Mouse (Mus musculus): ENCODE data around the gene Wrb. TPM values are rescaled to one million over a fixed set of nuclear protein-coding genes. Genes with fewer than 3 reads are reported as not detected.

The Wrb gene
- polyA plus RNA-seq (2017; shearing (Covaris generic)): 9.7 TPM

DNA sequence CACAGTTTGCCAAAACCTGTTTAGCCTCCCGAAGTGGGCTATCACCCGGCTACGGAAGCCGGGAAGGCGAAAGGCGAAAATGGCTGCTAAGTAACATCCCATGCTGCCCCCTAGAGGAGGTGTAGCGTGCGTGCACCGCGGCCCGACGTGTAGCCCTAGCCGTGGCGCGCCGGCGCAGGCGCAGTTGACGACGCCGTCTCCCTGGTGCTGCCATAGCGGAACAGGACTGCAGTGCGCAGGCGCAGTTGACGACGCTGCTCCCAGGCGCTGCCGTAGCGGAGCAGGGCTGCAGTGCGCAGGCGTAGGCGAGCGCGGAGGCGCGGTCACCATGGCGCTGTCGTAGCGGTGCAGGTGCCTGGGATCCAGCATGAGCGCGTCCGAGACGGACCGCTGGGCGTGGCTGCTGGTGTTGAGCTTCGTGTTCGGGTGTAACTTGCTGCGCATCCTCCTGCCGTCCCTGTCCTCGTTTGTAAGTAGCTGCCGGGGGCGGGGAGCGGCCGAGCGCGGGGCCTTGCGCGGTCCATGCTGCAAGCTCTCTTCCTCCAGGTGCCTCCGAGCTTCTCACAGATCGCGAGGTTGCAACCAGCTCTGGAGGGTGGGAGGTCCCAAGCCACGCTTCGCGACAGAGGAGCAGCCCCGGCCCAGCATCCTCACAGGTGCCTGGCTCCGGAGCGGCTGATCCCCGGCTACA lies at the start of gene Wrb:
Wrb (plus strand) TSS at position 298 of the 691 bp plus-strand sequence.

DNA sequence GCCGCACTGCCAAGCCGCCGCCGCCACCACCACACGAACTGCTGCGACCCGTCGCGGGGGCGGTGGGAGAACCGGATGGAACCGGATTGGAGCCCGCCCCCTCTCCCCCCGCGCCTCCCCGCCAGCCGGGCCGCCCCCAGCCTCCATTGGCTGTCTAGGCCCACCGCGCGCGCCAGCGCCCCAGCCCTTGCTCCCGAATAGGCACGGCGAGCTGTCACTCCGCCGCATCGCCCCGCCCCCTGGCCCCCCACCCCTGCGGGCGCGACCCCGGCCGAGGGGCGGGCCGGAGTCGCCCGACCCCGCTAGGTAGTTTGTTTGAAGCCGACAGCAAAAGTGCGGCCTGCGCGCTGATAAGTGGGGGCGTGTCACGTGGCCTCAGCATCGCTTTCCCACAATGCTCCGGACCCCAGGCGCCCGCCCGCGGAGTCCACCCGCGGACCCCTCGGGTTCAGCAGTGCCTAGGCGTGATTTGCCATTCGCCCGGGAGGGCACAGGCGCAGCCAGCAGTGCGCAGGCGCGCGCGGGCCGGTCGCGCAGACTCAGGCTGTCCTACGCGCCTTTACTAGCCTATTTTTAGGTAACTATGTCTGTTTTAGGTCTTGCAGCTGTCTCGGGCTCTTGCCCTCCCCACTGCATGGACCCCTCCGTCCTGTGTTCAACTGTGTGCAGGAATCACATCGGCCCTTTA lies 17.4 kb upstream of the Wrb start, which contains the start of gene Hmgn1:
Hmgn1 (minus strand) TSS at position 73 of the 688 bp plus-strand sequence.

DNA sequence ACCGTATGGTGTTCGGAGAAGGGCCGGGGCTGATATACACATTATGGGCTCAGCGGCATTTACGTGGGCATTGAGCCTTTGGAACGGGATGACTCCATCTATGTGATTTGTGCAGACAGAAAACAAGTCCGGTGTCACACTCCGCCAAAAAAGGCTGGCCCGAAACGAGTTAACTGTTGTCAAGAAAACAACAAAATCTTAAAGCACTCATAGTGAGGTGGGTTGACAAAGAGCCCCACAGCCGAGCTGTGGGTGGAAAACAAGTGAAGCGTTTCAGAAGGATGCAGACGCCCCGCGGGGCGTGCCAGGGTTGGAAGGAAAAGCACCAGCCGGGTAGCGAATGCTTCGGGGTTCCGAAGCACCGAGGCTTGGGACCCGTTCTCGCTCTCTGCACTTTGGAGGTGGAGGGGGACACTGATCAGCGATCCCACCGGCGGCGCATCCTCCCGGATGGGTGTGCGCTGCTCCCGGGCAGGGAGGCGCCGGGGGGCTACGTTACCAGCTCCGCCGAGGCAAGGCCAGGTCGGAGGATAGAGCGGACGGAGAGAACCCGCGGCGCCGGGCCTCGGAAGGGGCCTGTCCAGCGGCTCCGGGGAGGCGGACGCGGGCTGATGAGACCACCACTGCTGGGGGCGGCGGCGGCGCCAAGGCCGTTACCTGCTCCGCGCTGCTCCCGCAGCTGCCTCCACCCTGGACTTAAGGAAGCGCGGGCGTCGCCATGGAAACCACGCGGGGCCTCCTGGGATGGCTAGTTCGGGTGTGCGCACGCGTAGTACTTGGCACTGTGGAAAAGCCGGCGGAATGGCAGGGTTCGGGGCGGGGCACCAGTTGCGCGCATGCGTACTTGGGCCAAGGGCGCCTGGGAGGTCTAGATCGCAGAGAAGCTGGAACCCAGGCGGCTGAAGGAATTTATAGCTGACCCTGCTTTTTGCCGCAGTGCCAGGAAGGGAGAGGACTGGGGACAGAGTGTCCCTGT lies 46.6 kb downstream of the Wrb start, which contains the start of gene Lca5l:
Lca5l (minus strand) TSS at position 741 of the 976 bp plus-strand sequence.

DNA sequence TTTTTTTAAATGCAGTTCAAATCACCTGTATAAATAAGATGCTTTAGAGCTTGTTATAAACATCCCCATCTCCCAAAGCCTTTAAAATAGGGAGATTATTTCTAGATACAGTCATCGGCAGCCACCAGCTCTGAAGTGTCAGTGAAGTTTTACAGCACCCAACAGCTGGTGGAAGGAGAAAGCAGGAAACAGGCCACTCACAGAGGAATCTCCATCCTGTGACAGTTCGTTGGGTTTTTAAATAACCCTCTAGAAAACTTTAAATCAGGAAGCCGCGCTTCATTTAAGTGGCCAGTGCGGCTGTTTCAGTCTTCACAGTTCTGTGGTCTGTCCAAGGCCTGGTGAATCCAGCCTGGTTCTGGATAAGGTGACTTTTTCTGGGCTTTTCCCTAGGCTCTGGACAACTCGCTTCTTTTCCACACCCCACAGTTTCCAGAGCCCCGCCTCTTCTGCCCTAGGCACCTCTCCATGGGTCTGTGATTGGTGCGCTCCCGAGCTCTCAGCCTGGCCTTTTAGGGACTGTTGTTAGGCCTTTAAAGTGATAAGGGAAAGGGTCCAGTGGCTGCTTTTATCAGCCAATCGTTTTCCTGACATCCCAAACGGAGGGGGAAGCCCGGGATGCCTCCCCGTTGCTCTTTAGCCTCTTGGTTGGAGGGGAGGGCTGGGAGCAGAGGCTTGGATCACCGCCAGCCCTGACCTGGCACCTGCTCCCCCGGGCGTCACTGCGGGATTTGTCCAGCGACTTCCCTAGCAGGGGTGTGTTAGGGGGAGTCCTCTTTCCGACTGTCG lies 54.9 kb downstream of the Wrb start, which contains the start of gene Sh3bgr:
Sh3bgr (plus strand) TSS at position 538 of the 789 bp plus-strand sequence.

Other genes with a start within 250 kb of the Wrb start
- gene Psmg1, start 154.4 kb upstream of the Wrb start, polyA plus RNA-seq (2017; shearing (Covaris generic)): 24.2 TPM
- 57.9 TPM for gene Brwd1, start 62.9 kb upstream of the Wrb start, polyA plus RNA-seq (2017; shearing (Covaris generic))
- gene Hmgn1, start 17.7 kb upstream of the Wrb start, polyA plus RNA-seq (2017; shearing (Covaris generic)): 77.1 TPM
- 0.12 TPM for gene Lca5l, start 46.9 kb downstream of the Wrb start, polyA plus RNA-seq (2017; shearing (Covaris generic))
- gene Sh3bgr, start 55.0 kb downstream of the Wrb start, polyA plus RNA-seq (2017; shearing (Covaris generic)): not detected
- gene B3galt5, start 90.4 kb downstream of the Wrb start, polyA plus RNA-seq (2017; shearing (Covaris generic)): 1.7 TPM

Measured in effector memory CD4-positive, alpha-beta T cell, adult 7 months (primary cell).